Mouse (Mus musculus): ENCODE results near the gene Adamtsl3.

Adamtsl3 gene

DNA sequence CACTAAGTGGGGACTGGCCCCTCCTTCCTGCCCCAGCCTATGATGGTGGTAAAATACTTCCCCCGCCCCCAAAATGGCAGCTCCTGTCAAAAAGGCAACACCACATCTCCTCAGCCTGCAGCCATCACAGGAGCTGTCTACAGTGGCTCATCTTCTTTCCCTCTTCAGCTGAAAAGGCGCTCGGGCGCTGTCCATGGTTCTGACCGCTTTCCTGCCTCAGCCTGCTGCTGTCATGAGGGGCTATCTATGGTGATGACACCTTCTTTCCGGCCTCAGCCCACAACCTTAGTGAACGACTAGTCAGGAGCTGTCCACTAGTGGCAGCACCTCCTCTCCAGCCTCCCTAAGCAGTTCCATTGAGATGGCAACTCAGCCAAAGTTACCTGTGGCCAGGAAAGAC is 289.8 kb downstream of the Adamtsl3 start:
- DNase-seq (ENCODE audit: low read depth, low spot score), result peak; percentile 58

DNA sequence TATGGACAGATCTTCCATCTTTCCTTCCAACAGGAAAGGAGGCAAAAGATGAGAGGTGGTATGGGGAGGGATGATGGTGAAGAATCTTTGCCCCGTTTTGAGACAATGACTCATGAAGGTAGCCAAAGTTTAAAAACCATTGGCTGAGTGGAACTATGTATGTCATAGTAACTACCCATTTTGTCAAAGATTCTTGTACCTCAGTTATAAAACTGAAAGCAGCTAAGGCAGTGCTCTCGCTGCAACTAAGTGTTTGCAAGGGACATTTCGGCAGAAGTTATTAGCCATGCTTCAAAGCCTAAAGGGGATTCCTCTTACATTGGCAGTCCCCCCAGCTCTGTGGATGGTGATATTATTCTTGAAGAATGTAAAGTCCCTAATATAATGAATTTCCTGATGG is 311.7 kb downstream of the Adamtsl3 start:
- no peak for DNase-seq (ENCODE audit: low read depth, low spot score)

DNA sequence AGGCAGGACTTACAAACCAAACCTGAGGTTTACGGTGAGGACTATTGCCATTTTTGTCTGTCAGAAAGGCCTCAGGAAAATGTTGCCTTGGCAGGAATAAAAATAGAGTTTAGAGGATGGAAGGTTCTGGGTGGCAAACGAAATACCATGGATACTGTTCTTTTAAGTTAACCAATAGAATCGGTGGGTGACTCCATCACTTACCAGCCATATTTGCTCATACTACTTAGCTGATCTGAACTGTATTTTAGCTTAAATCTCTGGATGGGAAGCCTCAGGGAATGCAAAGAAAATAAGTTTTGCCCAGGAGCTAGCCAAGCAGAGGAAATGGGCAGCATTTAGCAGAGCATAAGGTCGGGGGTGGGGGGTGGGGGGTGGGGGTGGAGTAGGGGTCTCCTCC is 312.4 kb downstream of the Adamtsl3 start:
- DNase-seq (ENCODE audit: low read depth, low spot score), result no peak

DNA sequence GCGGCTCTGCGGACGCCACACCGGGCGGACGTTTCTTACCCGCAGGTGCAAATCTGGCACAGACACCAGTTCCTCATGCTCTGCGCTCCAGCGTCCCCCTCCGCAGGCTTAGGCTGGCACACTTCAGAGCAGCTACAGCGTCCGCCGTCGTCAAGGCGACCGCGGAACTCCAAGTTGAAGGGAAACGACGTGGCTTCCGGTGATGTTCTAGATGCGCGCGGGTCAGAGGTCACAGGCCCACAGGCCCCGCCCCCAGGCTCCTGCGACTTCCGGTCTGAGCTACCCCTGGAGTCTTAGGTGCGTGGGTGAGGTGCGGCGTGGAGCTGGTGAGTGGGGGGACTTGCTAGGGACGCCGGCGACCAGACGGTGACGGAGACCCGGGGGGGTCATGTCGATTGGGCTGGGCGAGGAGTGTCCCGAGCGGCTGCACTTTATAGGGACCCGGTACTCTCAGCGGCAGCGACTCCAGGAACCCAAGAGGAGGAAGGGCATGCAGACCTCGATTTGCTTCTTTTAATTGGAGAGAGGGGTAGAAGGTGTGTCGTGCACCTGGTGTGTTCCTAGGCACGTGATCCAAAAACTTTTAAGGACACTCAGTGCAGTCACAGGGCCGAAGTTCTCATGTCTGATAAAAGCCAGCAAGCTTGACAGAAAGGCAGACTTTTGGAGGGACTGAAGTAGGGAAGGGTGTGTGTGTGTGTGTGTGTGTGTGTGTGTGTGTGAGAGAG is 313.0 kb downstream of the Adamtsl3 start, which contains the start of the genes Saxo2 and Efl1:
TSS of gene Saxo2 (minus strand) at position 176 of the 728 bp plus-strand sequence.
TSS of gene Efl1 (plus strand) at position 262 of the 728 bp plus-strand sequence.
- DNase-seq (ENCODE audit: low read depth, low spot score), result peak; percentile 84

DNA sequence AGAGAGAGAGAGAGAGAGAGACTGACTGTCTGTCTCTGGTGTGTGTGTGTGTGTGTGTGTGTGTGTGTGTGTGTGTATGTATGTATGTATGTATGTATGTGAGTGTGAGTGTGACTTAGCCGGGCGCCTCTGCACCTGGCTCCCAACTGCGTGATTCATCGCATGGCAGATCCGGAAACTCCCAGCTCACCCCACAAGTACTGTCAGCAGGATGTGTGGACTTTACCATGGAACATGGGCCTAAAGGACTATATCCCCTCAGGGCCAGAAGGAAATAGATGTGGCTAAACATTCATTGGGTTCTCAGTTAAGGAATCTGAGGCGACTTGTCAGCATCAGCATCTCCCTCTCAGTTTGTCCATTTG is 313.6 kb downstream of the Adamtsl3 start:
- no peak for DNase-seq (ENCODE audit: low read depth, low spot score)
